Mouse (Mus musculus) hindbrain, embryonic 15.5 days (tissue): ENCODE data around the gene Ssh2. TPM values are rescaled to one million over a fixed set of nuclear protein-coding genes. Genes with fewer than 3 reads are reported as not detected.

ENCODE experiments used
- ATAC-seq: fragments of 200-750 bp; cut with Nextera tagmentation; 2 replicates; pipeline ENCODE4 v1.8.0; 2017; ENCODE audit warnings: low read depth, moderate number of reproducible peaks, moderate TSS enrichment; ENCODE audit not compliant: low FRiP score
- H3K27ac ChIP-seq: fragments of 300-500 bp; sonication (generic); replicated peaks from 2 replicates; pipeline ENCODE4 v1.5.1; 2015; ENCODE audit warnings: mild to moderate bottlenecking, inconsistent platforms
- H3K27me3 ChIP-seq: fragments of 300-500 bp; sonication (generic); 2 replicates; pipeline ENCODE4 v1.6.1; 2015; ENCODE audit warnings: control low read depth, inconsistent platforms
- H3K36me3 ChIP-seq: fragments of 300-500 bp; sonication (generic); 2 replicates; pipeline ENCODE4 v1.6.1; 2015; ENCODE audit warnings: control low read depth, inconsistent platforms
- H3K4me1 ChIP-seq: fragments of 300-500 bp; sonication (generic); replicated peaks from 2 replicates; pipeline ENCODE4 v1.6.1; 2015; ENCODE audit warnings: control low read depth, inconsistent platforms
- H3K4me2 ChIP-seq: fragments of 300-500 bp; sonication (generic); 2 replicates; pipeline ENCODE4 v1.6.1; 2015; ENCODE audit warnings: moderate library complexity, mild to moderate bottlenecking, inconsistent platforms
- H3K4me3 ChIP-seq: fragments of 300-500 bp; sonication (generic); 2 replicates; pipeline ENCODE4 v1.5.1; 2015; ENCODE audit warnings: mild to moderate bottlenecking, inconsistent platforms
- H3K9ac ChIP-seq: fragments of 300-500 bp; sonication (generic); 2 replicates; pipeline ENCODE4 v1.6.1; 2015; ENCODE audit warnings: inconsistent platforms
- H3K9me3 ChIP-seq: fragments of 300-500 bp; sonication (generic); 2 replicates; pipeline ENCODE4 v1.6.1; 2016; ENCODE audit warnings: control low read depth, inconsistent platforms
- whole genome bisulfite sequencing: fragments of 180-500 bp; shearing (Covaris S2); methylation state at CpG from one replicate; pipeline ENCODE4 v1.1.7; 2015; 5-methylcytosine and 5-hydroxymethylcytosine counted together
- polyA plus RNA-seq: library from polyadenylated mRNA; unstranded; fragments of >200 nt; fragmentation: Nextera tagmentation; extraction: Ambion mirVana; gene quantifications from 2 replicates; pipeline ENCODE4 v1.2.1, GENCODE M21; 2015

Gene Ssh2
- polyA plus RNA-seq, 1 experiment from 2014 or later: 17.3 TPM

DNA sequence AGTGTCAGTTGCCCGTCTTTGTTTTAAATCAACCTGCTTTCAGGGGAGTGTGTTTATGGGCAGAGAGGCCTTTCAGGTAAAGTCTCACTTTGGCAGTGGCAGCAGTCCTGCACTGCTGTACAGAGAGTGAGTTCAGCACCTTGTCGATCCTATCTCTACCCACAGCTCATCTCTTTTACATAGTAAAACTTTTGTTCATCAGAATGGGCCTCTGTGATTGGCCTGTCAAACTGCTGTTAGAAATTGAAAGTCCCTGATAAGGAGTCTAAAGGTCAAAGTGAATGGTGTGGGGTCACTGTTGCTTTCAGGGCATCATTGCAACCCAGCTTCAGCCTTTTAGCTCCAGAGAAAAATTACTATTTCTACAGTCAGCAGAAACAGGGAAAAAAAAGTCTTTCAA lies 147.4 kb downstream of the Ssh2 start:
- Histone ChIP-seq H3K36me3 (no peaks in the 10 kb centered on the region), H3K9ac (no peak overlapping the region), H3K27me3 (no peaks in the 10 kb centered on the region), H3K4me1 (no peaks in the 10 kb centered on the region), H3K4me3 (no peak overlapping the region), H3K27ac (no peak overlapping the region), H3K9me3 (no peaks in the 10 kb centered on the region), H3K4me2 (no peak overlapping the region)
- WGBS: 88% methylated on average over 2 of the region's 2 CpGs
- no peak for ATAC-seq

DNA sequence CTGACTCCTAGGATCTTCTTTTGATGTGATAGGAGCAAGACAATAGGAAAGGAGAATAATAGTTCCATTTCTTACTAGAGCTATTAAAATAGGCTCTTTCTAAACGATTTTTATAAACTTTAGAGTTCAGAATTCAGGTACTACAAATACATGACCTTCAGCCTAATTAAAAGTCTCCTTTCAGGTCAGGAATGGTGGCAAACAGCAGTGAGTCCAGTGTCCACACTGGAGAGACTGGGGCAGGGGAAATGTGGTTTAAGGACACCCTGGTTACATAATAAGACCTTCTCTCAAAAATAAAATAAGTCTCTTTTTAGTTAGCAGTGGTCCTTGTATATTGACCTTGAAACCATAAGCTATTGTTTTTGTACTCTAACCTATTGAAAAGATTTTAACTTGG lies 148.3 kb downstream of the Ssh2 start:
- no peaks in the 10 kb centered on the region for H3K9me3 ChIP-seq

GRCm38 (mm10) chr11:77365706-77366386 lies 149.8 kb downstream of the Ssh2 start:
- H3K27ac ChIP-seq: no peak overlapping the region
- 90% methylated on average over 6 of the region's 6 CpGs for WGBS
- H3K36me3 ChIP-seq: no peaks in the 10 kb centered on the region
- no peak overlapping the region for H3K9ac ChIP-seq
- no peaks in the 10 kb centered on the region for H3K9me3 ChIP-seq
- H3K4me2 ChIP-seq: no peak overlapping the region
- H3K4me1 ChIP-seq: no peaks in the 10 kb centered on the region
- ATAC-seq: no peak
- no peaks in the 10 kb centered on the region for H3K27me3 ChIP-seq
- H3K4me3 ChIP-seq: no peak overlapping the region

More for the DNA sequence above, 148.3 kb downstream of the Ssh2 start:
- no peak overlapping the region for H3K4me3 ChIP-seq
- no peak overlapping the region for H3K27ac ChIP-seq
- WGBS: 76% methylated on average over 1 of the region's 1 CpGs
- no peaks in the 10 kb centered on the region for H3K4me1 ChIP-seq
- no peaks in the 10 kb centered on the region for H3K36me3 ChIP-seq
- no peak for ATAC-seq
- no peak overlapping the region for H3K4me2 ChIP-seq
- no peak overlapping the region for H3K9ac ChIP-seq
- H3K27me3 ChIP-seq: no peaks in the 10 kb centered on the region

- Histone ChIP-seq H3K4me2 (no peak overlapping the region), H3K4me1 (no peaks in the 10 kb centered on the region), H3K4me3 (no peak overlapping the region), H3K27me3 (no peaks in the 10 kb centered on the region), H3K9ac (no peak overlapping the region), H3K27ac (no peak overlapping the region), H3K36me3 (no peaks in the 10 kb centered on the region), H3K9me3 (no peaks in the 10 kb centered on the region)
- WGBS: 92% methylated on average over 9 of the region's 9 CpGs
- ATAC-seq: no peak
Observed at GRCm38 (mm10) chr11:77367541-77368270, 151.6 kb downstream of the Ssh2 start.

- 83% methylated on average over 2 of the region's 2 CpGs for WGBS
Observed at GRCm38 (mm10) chr11:77369188-77369840, 153.2 kb downstream of the Ssh2 start.

GRCm38 (mm10) chr11:77369841-77370191 lies 153.7 kb downstream of the Ssh2 start:
- H3K27me3 ChIP-seq: no peaks in the 10 kb centered on the region
- H3K36me3 ChIP-seq: no peaks in the 10 kb centered on the region
- H3K4me3 ChIP-seq: no peak overlapping the region
- WGBS: 93% methylated on average over 2 of the region's 2 CpGs
- H3K4me1 ChIP-seq: no peaks in the 10 kb centered on the region
- no peak overlapping the region for H3K9ac ChIP-seq
- no peaks in the 10 kb centered on the region for H3K9me3 ChIP-seq
- no peak overlapping the region for H3K4me2 ChIP-seq
- no peak overlapping the region for H3K27ac ChIP-seq
- no peak for ATAC-seq

More at GRCm38 (mm10) chr11:77369188-77369840, 153.2 kb downstream of the Ssh2 start:
- Histone ChIP-seq H3K27ac (no peak overlapping the region), H3K4me1 (no peaks in the 10 kb centered on the region), H3K9me3 (no peaks in the 10 kb centered on the region), H3K27me3 (no peaks in the 10 kb centered on the region), H3K36me3 (no peaks in the 10 kb centered on the region), H3K9ac (no peak overlapping the region), H3K4me3 (no peak overlapping the region), H3K4me2 (no peak overlapping the region)
- no peak for ATAC-seq

- Histone ChIP-seq H3K4me3 (no peak overlapping the region), H3K27ac (no peak overlapping the region), H3K27me3 (no peaks in the 10 kb centered on the region), H3K9me3 (no peaks in the 10 kb centered on the region), H3K4me2 (no peak overlapping the region), H3K9ac (no peak overlapping the region), H3K36me3 (no peaks in the 10 kb centered on the region), H3K4me1 (no peaks in the 10 kb centered on the region)
- WGBS: 89% methylated on average over 3 of the region's 3 CpGs
- ATAC-seq: no peak
Observed at GRCm38 (mm10) chr11:77371088-77371487, 155.0 kb downstream of the Ssh2 start.

DNA sequence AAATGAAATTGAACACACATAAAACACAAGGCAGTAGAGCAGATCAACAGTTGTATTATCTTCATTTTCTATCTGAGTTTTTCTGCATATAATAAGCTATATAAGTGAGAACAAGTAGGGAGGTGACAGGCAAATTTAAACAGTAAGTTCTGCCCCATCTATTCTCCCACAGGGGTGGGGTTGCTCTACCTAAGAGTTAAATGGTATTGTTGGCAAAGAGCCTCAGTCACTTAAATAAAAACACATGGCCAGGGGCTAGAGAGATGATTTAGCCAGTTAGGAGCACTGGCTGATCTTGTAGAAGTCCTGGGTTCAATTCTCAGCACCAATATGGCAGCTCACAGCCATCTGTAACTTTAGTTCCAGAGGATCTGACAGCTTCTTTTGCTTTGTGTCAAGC lies 155.6 kb downstream of the Ssh2 start:
- no peak for ATAC-seq

DNA sequence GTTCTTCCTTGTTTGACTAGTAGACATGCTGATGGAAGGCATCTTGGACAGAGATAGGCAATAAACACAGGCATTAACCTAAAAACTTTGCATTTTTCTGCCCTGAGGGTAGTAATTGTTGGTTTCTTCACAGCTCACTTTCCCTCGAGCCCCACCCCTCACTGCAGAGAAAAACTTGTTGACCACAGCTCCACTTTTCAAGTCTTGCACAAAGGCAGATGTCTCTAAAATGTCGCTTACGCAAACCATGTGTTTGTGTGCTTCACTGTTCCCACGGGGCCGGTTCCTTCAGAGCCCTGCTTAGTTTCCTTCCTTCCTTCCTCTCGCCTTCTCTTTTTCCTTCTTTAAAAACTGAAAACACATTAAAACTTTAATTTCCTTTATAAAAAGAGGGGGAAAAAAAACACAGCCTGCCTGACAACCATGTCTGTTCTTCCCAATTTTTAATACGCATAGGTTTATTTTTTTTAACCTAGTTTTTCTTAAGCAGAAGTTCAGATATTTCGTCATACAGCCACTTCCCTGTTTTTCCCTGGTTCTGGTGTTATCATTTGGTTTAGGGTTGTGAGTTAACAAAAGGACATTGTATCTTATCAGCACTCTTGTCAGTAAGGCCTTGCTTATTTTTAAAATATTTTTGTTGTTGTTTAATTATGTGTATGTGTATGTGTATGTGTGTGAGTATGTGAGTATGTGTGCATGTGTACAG lies 156.3 kb downstream of the Ssh2 start:
- Histone ChIP-seq H3K9me3 (no peaks in the 10 kb centered on the region), H3K36me3 (no peaks in the 10 kb centered on the region), H3K4me2 (no peak overlapping the region), H3K4me3 (no peak overlapping the region), H3K27ac (no peak overlapping the region), H3K9ac (no peak overlapping the region), H3K27me3 (no peaks in the 10 kb centered on the region), H3K4me1 (no peaks in the 10 kb centered on the region)
- ATAC-seq: no peak
- WGBS: 70% methylated on average over 8 of the region's 8 CpGs

More for the DNA sequence above, 155.6 kb downstream of the Ssh2 start:
- Histone ChIP-seq H3K27ac (no peak overlapping the region), H3K9me3 (no peaks in the 10 kb centered on the region), H3K4me1 (no peaks in the 10 kb centered on the region), H3K4me2 (no peak overlapping the region), H3K27me3 (no peaks in the 10 kb centered on the region), H3K4me3 (no peak overlapping the region), H3K9ac (no peak overlapping the region), H3K36me3 (no peaks in the 10 kb centered on the region)

GRCm38 (mm10) chr11:77378622-77379021 lies 162.5 kb downstream of the Ssh2 start:
- Histone ChIP-seq H3K27ac (no peak overlapping the region), H3K36me3 (no peaks in the 10 kb centered on the region), H3K9ac (no peak overlapping the region), H3K4me2 (no peak overlapping the region), H3K9me3 (no peaks in the 10 kb centered on the region), H3K27me3 (no peaks in the 10 kb centered on the region), H3K4me3 (no peak overlapping the region), H3K4me1 (no peaks in the 10 kb centered on the region)
- no peak for ATAC-seq
- WGBS: 97% methylated on average over 2 of the region's 2 CpGs

- Histone ChIP-seq H3K4me2 (no peak overlapping the region), H3K27me3 (no peaks in the 10 kb centered on the region), H3K9ac (no peak overlapping the region), H3K4me1 (no peaks in the 10 kb centered on the region), H3K27ac (no peak overlapping the region), H3K9me3 (no peaks in the 10 kb centered on the region), H3K36me3 (no peaks in the 10 kb centered on the region), H3K4me3 (no peak overlapping the region)
- no peak for ATAC-seq
- WGBS: 88% methylated on average over 3 of the region's 3 CpGs
Observed at GRCm38 (mm10) chr11:77381174-77381573, 165.1 kb downstream of the Ssh2 start.

GRCm38 (mm10) chr11:77384151-77384550 lies 168.1 kb downstream of the Ssh2 start:
- H3K4me1 ChIP-seq: no peaks in the 10 kb centered on the region
- no peak overlapping the region for H3K27ac ChIP-seq
- no peak for ATAC-seq
- no peaks in the 10 kb centered on the region for H3K27me3 ChIP-seq
- 87% methylated on average over 3 of the region's 3 CpGs for WGBS
- no peak overlapping the region for H3K9ac ChIP-seq
- H3K36me3 ChIP-seq: no peaks in the 10 kb centered on the region
- no peak overlapping the region for H3K4me2 ChIP-seq
- no peak overlapping the region for H3K4me3 ChIP-seq
- no peaks in the 10 kb centered on the region for H3K9me3 ChIP-seq
